Mouse (Mus musculus): ENCODE measurements around the gene Gm9803. TPM values are rescaled to one million over a fixed set of nuclear protein-coding genes. Genes with fewer than 3 reads are reported as not detected.
A peak's percentile ranks its signal among the peaks of the same experiment; 100 is the strongest.

Gm9803 gene
- polyA plus RNA-seq, 1 experiment from 2014 or later: 14.3 TPM

DNA sequence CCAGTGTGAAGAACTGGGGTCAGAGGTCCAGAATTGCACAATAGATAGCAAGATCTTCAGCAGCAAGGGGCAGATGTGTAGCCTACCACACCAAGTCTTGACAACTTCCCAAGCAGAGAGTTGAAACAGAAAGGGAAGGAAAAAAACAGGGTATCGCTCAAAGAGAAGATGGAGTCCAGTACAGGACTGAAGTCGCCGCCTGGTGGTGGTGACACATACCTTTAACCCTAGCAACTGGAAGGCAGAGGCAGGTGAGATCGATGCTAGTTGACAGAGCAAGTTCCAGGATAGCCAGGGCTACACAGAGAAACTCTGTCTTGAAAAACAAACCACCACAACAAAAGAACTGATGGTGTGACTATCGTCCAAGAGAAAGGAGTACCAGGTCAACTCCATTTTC is 25.5 kb downstream of the Gm9803 start:
- Histone ChIP-seq H3K9ac (ENCODE audit: low read length) (no peak overlapping the region), H3K27me3 (ENCODE audit: control insufficient read depth, insufficient read depth, low read length) (no peaks in the 10 kb centered on the region), H3K36me3 (ENCODE audit: control insufficient read depth, insufficient read depth, low read length) (no peaks in the 10 kb centered on the region), H3K27ac (replicated peaks) (no peak overlapping the region), H3K4me3 (ENCODE audit: low read depth, low read length) (no peak overlapping the region), H3K9me3 (ENCODE audit: control insufficient read depth, low read length) (no peaks in the 10 kb centered on the region), H3K4me1 (replicated peaks; ENCODE audit: control insufficient read depth, insufficient read depth) (no peaks in the 10 kb centered on the region), H3K4me2 (replicated peaks; ENCODE audit: low read depth) (no peak overlapping the region)
- 52% methylated on average over 5 of the region's 5 CpGs for WGBS
- ATAC-seq (ENCODE audit: low FRiP score, low TSS enrichment) (no peak), DNase-seq (ENCODE audit: low spot score) (peak; percentile 45)
- TF ChIP-seq CTCF (IDR thresholded peaks at IDR 0.05; ENCODE audit: low read depth) (peak; percentile 61), EP300 (optimal IDR thresholded peaks at IDR 0.05) (no peak)

DNA sequence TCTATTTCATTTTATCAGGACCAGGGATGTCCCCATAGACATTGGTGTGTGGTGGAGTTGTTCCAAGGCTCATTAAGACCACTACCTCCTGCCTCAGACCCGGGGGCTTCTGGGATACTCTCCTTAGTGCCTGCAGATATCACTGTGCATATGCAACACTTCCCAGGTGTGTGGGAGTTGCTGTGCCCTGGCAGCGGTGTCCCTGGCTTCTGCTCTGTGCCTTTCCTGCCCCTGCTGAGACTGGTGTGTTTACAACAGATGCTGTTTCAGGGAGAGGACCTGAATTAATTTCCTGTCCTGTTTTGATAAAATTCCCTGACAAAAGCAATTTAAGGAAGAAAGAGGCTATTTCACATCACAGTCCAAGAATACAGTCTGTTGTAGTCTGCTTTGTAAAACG is 27.0 kb downstream of the Gm9803 start:
- no peak for ATAC-seq (ENCODE audit: low FRiP score, low TSS enrichment)

DNA sequence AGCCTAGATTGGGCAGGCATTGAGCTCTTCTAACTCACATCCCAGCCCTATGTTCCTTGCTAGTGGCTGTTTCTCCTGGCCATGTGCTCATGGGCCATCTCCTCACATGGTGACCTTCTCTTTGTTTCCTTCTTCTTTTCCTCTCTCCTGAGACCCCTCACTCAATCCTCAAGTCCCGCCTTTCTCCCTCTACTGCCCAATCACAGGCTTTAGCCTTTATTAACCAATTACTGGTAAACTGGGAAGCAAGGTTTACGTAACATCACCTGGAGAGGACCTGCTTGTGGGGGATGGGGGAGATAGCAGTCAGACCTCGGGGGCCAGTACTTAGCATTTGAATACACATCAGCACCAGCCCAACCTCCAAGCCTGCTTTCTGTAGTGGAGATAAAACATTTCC is 27.5 kb downstream of the Gm9803 start:
- H3K9me3 ChIP-seq (ENCODE audit: control insufficient read depth, low read length): no peaks in the 10 kb centered on the region
- H3K27me3 ChIP-seq (ENCODE audit: control insufficient read depth, insufficient read depth, low read length): no peaks in the 10 kb centered on the region
- no peak overlapping the region for H3K4me2 ChIP-seq (replicated peaks; ENCODE audit: low read depth)
- H3K27ac ChIP-seq (replicated peaks): no peak overlapping the region
- DNase-seq (ENCODE audit: low spot score) (no peak), ATAC-seq (ENCODE audit: low FRiP score, low TSS enrichment) (no peak)
- 29% methylated on average over 3 of the region's 3 CpGs for WGBS
- no peak overlapping the region for H3K9ac ChIP-seq (ENCODE audit: low read length)
- no peaks in the 10 kb centered on the region for H3K4me1 ChIP-seq (replicated peaks; ENCODE audit: control insufficient read depth, insufficient read depth)
- TF ChIP-seq CTCF (IDR thresholded peaks at IDR 0.05; ENCODE audit: low read depth) (no peak), EP300 (optimal IDR thresholded peaks at IDR 0.05) (no peak)
- no peaks in the 10 kb centered on the region for H3K36me3 ChIP-seq (ENCODE audit: control insufficient read depth, insufficient read depth, low read length)
- no peak overlapping the region for H3K4me3 ChIP-seq (ENCODE audit: low read depth, low read length)

More for the DNA sequence above, 27.0 kb downstream of the Gm9803 start:
- H3K36me3 ChIP-seq (ENCODE audit: control insufficient read depth, insufficient read depth, low read length): no peaks in the 10 kb centered on the region
- H3K27me3 ChIP-seq (ENCODE audit: control insufficient read depth, insufficient read depth, low read length): no peaks in the 10 kb centered on the region
- no peak overlapping the region for H3K4me2 ChIP-seq (replicated peaks; ENCODE audit: low read depth)
- TF ChIP-seq CTCF (IDR thresholded peaks at IDR 0.05; ENCODE audit: low read depth) (no peak), EP300 (optimal IDR thresholded peaks at IDR 0.05) (no peak)
- WGBS: 27% methylated on average over 3 of the region's 3 CpGs
- H3K4me1 ChIP-seq (replicated peaks; ENCODE audit: control insufficient read depth, insufficient read depth): no peaks in the 10 kb centered on the region
- no peak overlapping the region for H3K4me3 ChIP-seq (ENCODE audit: low read depth, low read length)
- no peaks in the 10 kb centered on the region for H3K9me3 ChIP-seq (ENCODE audit: control insufficient read depth, low read length)
- no peak overlapping the region for H3K27ac ChIP-seq (replicated peaks)
- H3K9ac ChIP-seq (ENCODE audit: low read length): no peak overlapping the region
- no peak for DNase-seq (ENCODE audit: low spot score)

DNA sequence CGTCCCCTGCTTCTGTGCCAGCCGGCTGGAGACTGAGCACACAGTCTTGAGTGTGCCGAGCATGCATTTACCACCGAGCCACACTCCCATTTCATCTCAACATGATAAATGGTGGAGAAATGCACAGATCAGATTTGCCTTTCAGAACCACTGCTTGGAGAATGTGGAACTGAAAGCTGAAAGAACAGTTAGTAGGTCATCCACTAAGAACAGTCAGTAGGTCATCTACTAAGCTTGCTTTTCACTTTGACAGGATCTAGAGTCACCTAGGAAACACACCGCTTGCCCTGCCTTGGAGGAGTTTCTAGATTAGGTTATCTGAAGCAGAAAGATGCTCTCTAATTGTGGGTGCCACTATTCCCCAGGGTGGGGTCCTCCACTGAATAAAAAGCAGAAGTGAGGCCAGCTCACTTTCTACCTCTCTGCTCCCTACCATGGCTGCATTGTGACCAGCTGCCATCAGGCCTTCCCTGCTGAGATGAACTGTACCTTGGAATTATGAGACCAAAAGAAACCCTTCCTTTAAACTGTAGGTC is 33.8 kb downstream of the Gm9803 start:
- no peak for ATAC-seq (ENCODE audit: low FRiP score, low TSS enrichment)
- Histone ChIP-seq H3K9ac (ENCODE audit: low read length) (no peak overlapping the region), H3K4me2 (replicated peaks; ENCODE audit: low read depth) (no peak overlapping the region), H3K4me1 (replicated peaks; ENCODE audit: control insufficient read depth, insufficient read depth) (no peaks in the 10 kb centered on the region), H3K27me3 (ENCODE audit: control insufficient read depth, insufficient read depth, low read length) (no peaks in the 10 kb centered on the region), H3K9me3 (ENCODE audit: control insufficient read depth, low read length) (no peaks in the 10 kb centered on the region), H3K36me3 (ENCODE audit: control insufficient read depth, insufficient read depth, low read length) (no peaks in the 10 kb centered on the region), H3K4me3 (ENCODE audit: low read depth, low read length) (no peak overlapping the region), H3K27ac (replicated peaks) (no peak overlapping the region)
- TF ChIP-seq CTCF (IDR thresholded peaks at IDR 0.05; ENCODE audit: low read depth) (no peak), EP300 (optimal IDR thresholded peaks at IDR 0.05) (no peak)
- whole genome bisulfite sequencing: 78% methylated on average over 5 of the region's 5 CpGs
- DNase-seq (ENCODE audit: low spot score): no peak

DNA sequence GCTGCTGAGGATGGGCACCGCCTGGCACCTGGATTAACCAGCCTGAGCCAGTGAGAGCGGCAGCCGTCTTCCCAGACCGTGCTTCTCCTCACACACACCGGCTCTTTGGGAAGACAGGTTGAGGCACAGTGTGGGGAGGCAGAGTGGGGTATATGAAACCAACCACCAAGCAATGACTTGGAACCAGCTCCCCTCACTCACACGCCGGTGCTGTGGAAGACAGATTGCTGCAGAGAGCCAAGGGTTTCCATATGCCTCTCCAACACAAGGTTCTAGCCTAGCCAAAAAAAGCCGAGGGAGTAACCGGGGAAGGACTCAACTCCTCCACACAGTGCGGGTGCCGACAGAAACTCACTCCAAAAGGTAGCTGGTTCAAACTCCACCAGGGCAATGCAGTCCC is 35.4 kb downstream of the Gm9803 start:
- WGBS: 69% methylated on average over 11 of the region's 11 CpGs
- no peak for TF ChIP-seq EP300 (optimal IDR thresholded peaks at IDR 0.05)
- no peak for TF ChIP-seq CTCF (IDR thresholded peaks at IDR 0.05; ENCODE audit: low read depth)
- H3K4me3 ChIP-seq (ENCODE audit: low read depth, low read length): no peak overlapping the region
- no peaks in the 10 kb centered on the region for H3K9me3 ChIP-seq (ENCODE audit: control insufficient read depth, low read length)
- no peak for DNase-seq (ENCODE audit: low spot score)
- H3K9ac ChIP-seq (ENCODE audit: low read length): no peak overlapping the region
- no peaks in the 10 kb centered on the region for H3K27me3 ChIP-seq (ENCODE audit: control insufficient read depth, insufficient read depth, low read length)
- H3K4me2 ChIP-seq (replicated peaks; ENCODE audit: low read depth): no peak overlapping the region
- no peak overlapping the region for H3K27ac ChIP-seq (replicated peaks)
- no peaks in the 10 kb centered on the region for H3K36me3 ChIP-seq (ENCODE audit: control insufficient read depth, insufficient read depth, low read length)
- ATAC-seq (ENCODE audit: low FRiP score, low TSS enrichment): no peak
- no peaks in the 10 kb centered on the region for H3K4me1 ChIP-seq (replicated peaks; ENCODE audit: control insufficient read depth, insufficient read depth)

DNA sequence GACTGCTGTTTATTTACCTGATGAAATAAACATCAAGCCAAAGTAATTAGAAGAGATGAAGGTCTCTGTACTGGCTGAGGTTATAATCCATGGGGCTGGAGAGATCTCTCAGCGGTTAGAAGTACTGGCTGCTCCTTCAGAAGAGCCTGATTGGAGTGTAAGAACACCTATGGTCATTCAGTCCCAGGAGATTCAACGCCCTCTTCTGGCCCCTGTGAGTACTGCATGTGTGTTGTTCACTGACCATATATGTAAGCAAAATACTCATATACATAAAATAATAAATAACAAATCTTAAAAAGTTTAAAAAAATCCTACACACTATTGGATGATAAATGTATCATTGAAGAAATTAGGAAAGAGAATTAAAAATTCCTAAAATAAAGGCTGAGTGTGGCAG is 36.9 kb downstream of the Gm9803 start:
- Histone ChIP-seq H3K27me3 (ENCODE audit: control insufficient read depth, insufficient read depth, low read length) (no peaks in the 10 kb centered on the region), H3K4me1 (replicated peaks; ENCODE audit: control insufficient read depth, insufficient read depth) (no peaks in the 10 kb centered on the region), H3K4me2 (replicated peaks; ENCODE audit: low read depth) (no peak overlapping the region), H3K4me3 (ENCODE audit: low read depth, low read length) (no peak overlapping the region), H3K36me3 (ENCODE audit: control insufficient read depth, insufficient read depth, low read length) (no peaks in the 10 kb centered on the region), H3K27ac (replicated peaks) (no peak overlapping the region), H3K9me3 (ENCODE audit: control insufficient read depth, low read length) (no peaks in the 10 kb centered on the region), H3K9ac (ENCODE audit: low read length) (no peak overlapping the region)
- 31% methylated on average over 2 of the region's 2 CpGs for WGBS
- no peak for ATAC-seq (ENCODE audit: low FRiP score, low TSS enrichment)
- no peak for DNase-seq (ENCODE audit: low spot score)
- TF ChIP-seq EP300 (optimal IDR thresholded peaks at IDR 0.05): no peak
- peak; percentile 37 for TF ChIP-seq CTCF (IDR thresholded peaks at IDR 0.05; ENCODE audit: low read depth)

All from stomach, postnatal 0 days (tissue).